Mouse (Mus musculus) hindbrain, embryonic 16.5 days (tissue): Measurements from ENCODE around the gene Olfr1140. TPM values are rescaled to one million over a fixed set of nuclear protein-coding genes. Genes with fewer than 3 reads are reported as not detected.

Experiments used
- ATAC-seq: fragments of 200-750 bp; cut with Nextera tagmentation; 2 replicates; pipeline ENCODE4 v1.8.0; 2017; ENCODE audit warnings: moderate TSS enrichment, moderate library complexity
- H3K27ac ChIP-seq: fragments of 300-500 bp; sonication (generic); 2 replicates; pipeline ENCODE4 v1.5.1; 2014; ENCODE audit warnings: low read depth, mild to moderate bottlenecking, control low read depth, low read length, moderate library complexity
- H3K27me3 ChIP-seq: fragments of 300-500 bp; sonication (generic); replicated peaks from 2 replicates; pipeline ENCODE4 v1.6.1; 2014; ENCODE audit warnings: low read length; ENCODE audit not compliant: control insufficient read depth, insufficient read depth
- H3K36me3 ChIP-seq: fragments of 300-500 bp; sonication (generic); 2 replicates; pipeline ENCODE4 v1.6.1; 2014; ENCODE audit warnings: mild to moderate bottlenecking, low read length, moderate library complexity, mixed read lengths; ENCODE audit not compliant: control insufficient read depth, insufficient read depth
- H3K4me1 ChIP-seq: fragments of 300-500 bp; sonication (generic); 2 replicates; pipeline ENCODE4 v1.6.1; 2014; ENCODE audit warnings: low read depth, low read length; ENCODE audit not compliant: control insufficient read depth, insufficient read depth
- H3K4me2 ChIP-seq: fragments of 300-500 bp; sonication (generic); 2 replicates; pipeline ENCODE4 v1.6.1; 2014; ENCODE audit warnings: mild to moderate bottlenecking, low read length, control low read depth, moderate library complexity
- H3K4me3 ChIP-seq: fragments of 300-500 bp; sonication (generic); 2 replicates; pipeline ENCODE4 v1.5.1; 2014; ENCODE audit warnings: mild to moderate bottlenecking, low read length, control low read depth, moderate library complexity
- H3K9ac ChIP-seq: fragments of 300-500 bp; sonication (generic); 2 replicates; pipeline ENCODE4 v1.6.1; 2014; ENCODE audit warnings: low read depth, mild to moderate bottlenecking, control low read depth, low read length, moderate library complexity
- H3K9me3 ChIP-seq: fragments of 300-500 bp; sonication (generic); 2 replicates; pipeline ENCODE4 v1.6.1; 2014; ENCODE audit warnings: mild to moderate bottlenecking, low read length, moderate library complexity; ENCODE audit not compliant: control insufficient read depth
- WGBS: fragments of 180-500 bp; shearing (Covaris S2); extraction: QIAGEN DNeasy Blood & Tissue Kit; methylation state at CpG from one replicate; pipeline ENCODE4 v1.1.7; 2014; 5-methylcytosine and 5-hydroxymethylcytosine counted together
- polyA plus RNA-seq: library from polyadenylated mRNA; unstranded; fragments of >200 nt; fragmentation: Nextera tagmentation; extraction: Ambion mirVana; gene quantifications from 2 replicates; pipeline ENCODE4 v1.2.1, GENCODE M21; 2015

Gene Olfr1140
- polyA plus RNA-seq: not detected in 2 replicates

DNA sequence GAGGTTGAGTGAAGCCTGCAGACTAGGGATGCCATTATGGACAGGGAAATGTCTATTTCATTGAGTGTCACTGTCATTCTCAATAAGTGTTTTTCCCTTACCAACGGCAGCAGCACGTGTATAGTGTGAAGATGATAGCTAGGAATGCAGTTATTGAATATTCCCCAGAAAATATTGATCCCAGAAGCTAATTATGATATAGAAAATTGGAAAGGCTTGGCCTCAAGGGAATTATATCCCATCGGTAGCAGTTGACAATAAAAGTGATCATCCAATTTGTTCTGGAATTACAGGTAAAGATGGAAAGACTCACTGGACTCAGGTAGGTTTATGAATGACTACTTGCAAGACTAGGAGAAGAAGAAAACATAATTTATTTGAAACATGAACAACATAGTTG is at the start of gene Olfr1140:
Olfr1140 (plus strand) TSS at position 301 of the 400 bp plus-strand sequence.
- ATAC-seq: no peak
- 75% methylated on average over 3 of the region's 3 CpGs for WGBS
- Histone ChIP-seq H3K4me1 (no peaks in the 10 kb centered on the region), H3K9me3 (no peaks in the 10 kb centered on the region), H3K4me3 (no peak within 1 kb of the TSS), H3K27ac (no peak within 1 kb of the TSS), H3K9ac (no peak within 1 kb of the TSS), H3K27me3 (no peaks in the 10 kb centered on the region), H3K36me3 (no peaks in the 10 kb centered on the region), H3K4me2 (no peak within 1 kb of the TSS)

DNA sequence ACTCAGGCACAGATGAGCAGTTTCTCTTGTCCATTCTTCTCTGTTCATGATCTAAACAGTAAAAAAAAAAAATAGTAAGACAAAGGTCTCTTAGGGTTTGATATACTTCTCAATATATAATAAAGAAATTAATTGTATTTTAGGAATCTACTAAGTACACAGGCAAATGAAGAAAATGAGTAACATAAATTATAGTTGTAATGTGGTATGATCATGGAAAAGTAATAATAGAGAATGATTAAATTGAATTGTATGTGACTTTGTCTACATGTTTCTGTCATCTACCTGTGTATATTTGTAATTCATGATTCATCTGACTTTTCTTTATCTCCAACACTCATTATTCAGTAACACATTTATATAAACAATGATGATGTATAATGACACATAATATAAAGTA is 49.7 kb upstream of the Olfr1140 start, which contains the start of gene Olfr1136:
Olfr1136 (minus strand) TSS at position 101 of the 400 bp plus-strand sequence.
- H3K9me3 ChIP-seq: no peaks in the 10 kb centered on the region

DNA sequence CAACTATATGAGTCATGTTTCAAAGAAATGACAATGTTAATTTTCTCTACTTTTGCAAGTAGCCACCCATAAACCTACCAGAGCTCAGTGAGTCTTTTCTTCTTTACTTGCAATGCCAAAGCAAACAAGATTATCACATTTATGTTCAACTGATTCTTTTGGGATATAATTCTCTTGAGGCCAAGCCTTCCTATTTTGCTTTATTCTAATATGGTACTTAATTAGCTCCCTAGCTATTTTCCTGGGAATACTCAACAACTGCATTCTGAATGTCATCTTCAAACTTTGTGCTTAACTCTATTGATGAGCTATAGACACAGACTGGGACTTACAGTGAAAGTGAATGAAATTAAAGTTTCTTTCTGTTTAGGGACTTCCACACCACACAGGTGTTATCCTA is 30.5 kb upstream of the Olfr1140 start, which contains the start of gene Olfr1137:
Olfr1137 (minus strand) TSS at position 101 of the 400 bp plus-strand sequence.
- Histone ChIP-seq H3K4me2 (no peak within 1 kb of the TSS), H3K36me3 (no peaks in the 10 kb centered on the region), H3K9me3 (no peaks in the 10 kb centered on the region), H3K27ac (no peak within 1 kb of the TSS), H3K27me3 (no peaks in the 10 kb centered on the region), H3K4me3 (no peak within 1 kb of the TSS), H3K4me1 (no peaks in the 10 kb centered on the region), H3K9ac (no peak within 1 kb of the TSS)
- no peak for ATAC-seq

More for the DNA sequence above, 49.7 kb upstream of the Olfr1140 start, which contains the start of gene Olfr1136:
- H3K36me3 ChIP-seq: no peaks in the 10 kb centered on the region
- H3K4me3 ChIP-seq: no peak within 1 kb of the TSS
- H3K9ac ChIP-seq: no peak within 1 kb of the TSS
- ATAC-seq: no peak
- no peak within 1 kb of the TSS for H3K4me2 ChIP-seq
- H3K4me1 ChIP-seq: no peaks in the 10 kb centered on the region
- no peaks in the 10 kb centered on the region for H3K27me3 ChIP-seq
- H3K27ac ChIP-seq: no peak within 1 kb of the TSS

DNA sequence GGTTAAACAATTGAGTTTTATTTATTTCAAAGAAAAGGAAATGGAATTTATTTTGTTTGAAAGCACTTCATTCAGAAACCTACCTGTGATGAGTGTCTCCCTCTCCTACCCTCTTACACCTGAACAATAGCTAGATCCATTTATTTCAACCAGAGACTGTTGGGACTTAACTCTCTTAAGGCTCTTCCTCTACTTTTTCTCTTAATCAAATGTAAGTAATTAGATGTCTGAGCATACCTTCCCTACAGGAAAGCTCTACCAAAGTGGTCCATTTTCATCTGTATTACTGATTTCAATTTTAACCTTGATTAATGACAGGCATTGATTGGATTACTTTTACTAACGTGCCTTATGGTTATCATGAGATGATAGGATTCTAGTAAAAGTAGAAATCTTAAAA is 3.7 kb upstream of the Olfr1140 start, which contains the start of gene Olfr1138:
Olfr1138 (minus strand) TSS at position 101 of the 400 bp plus-strand sequence.
- no peak within 1 kb of the TSS for H3K4me3 ChIP-seq
- no peak for ATAC-seq
- no peaks in the 10 kb centered on the region for H3K4me1 ChIP-seq
- WGBS: 85% methylated on average over 1 of the region's 1 CpGs
- H3K27me3 ChIP-seq: no peaks in the 10 kb centered on the region
- no peaks in the 10 kb centered on the region for H3K36me3 ChIP-seq
- H3K4me2 ChIP-seq: no peak within 1 kb of the TSS
- H3K27ac ChIP-seq: no peak within 1 kb of the TSS
- no peak within 1 kb of the TSS for H3K9ac ChIP-seq
- no peaks in the 10 kb centered on the region for H3K9me3 ChIP-seq

DNA sequence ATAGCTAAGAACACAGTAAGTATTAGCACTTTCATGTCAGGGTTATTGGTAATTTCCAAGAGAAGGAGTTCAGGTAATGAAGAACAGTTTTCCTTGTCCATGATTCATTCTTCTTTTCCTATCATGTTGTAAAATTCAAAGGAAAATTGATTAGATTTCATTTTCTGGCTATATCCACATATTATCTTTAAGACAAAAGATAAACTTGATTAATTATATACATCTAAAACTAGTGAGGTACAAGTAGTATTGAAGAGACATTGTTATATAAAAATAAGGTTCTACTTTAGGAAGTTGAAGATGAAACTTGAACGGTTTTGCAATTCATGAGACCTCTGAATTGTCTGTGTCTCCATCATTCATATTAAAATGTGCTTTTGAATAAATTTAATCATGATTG is 10.3 kb downstream of the Olfr1140 start, which contains the start of gene Olfr1141:
Olfr1141 (minus strand) TSS at position 101 of the 400 bp plus-strand sequence.
- H3K27me3 ChIP-seq: no peaks in the 10 kb centered on the region

DNA sequence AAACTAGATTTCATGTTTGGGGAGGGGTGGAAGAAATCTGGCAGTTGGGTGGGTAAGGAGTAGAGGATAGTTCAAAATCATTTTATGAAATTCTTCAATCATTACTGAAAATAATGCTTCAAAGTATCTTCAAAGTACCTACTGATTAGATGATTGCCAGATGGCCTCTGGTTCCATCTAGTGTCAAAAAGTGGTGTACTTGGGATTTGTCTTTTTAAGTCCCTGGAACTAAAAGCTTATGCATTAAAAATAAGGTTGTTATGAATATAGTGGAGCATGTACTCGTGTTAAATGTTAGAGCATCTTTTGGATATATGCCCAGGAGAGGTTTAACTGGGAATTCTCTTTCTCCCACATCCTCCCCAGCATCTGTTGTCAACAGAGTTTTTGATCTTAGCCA is 32.6 kb downstream of the Olfr1140 start:
- WGBS: 67% methylated on average over 1 of the region's 1 CpGs
- H3K4me1 ChIP-seq: no peaks in the 10 kb centered on the region
- H3K9me3 ChIP-seq: no peaks in the 10 kb centered on the region
- H3K36me3 ChIP-seq: no peaks in the 10 kb centered on the region
- no peak overlapping the region for H3K27ac ChIP-seq
- H3K27me3 ChIP-seq: no peaks in the 10 kb centered on the region
- no peak overlapping the region for H3K9ac ChIP-seq
- no peak overlapping the region for H3K4me2 ChIP-seq
- H3K4me3 ChIP-seq: no peak overlapping the region
- no peak for ATAC-seq

More for the DNA sequence above, 10.3 kb downstream of the Olfr1140 start, which contains the start of gene Olfr1141:
- H3K36me3 ChIP-seq: no peaks in the 10 kb centered on the region
- no peak for ATAC-seq
- H3K4me3 ChIP-seq: no peak within 1 kb of the TSS
- H3K27ac ChIP-seq: no peak within 1 kb of the TSS
- no peak within 1 kb of the TSS for H3K4me2 ChIP-seq
- H3K9me3 ChIP-seq: no peaks in the 10 kb centered on the region
- WGBS: 82% methylated on average over 1 of the region's 1 CpGs
- H3K9ac ChIP-seq: no peak within 1 kb of the TSS
- no peaks in the 10 kb centered on the region for H3K4me1 ChIP-seq

DNA sequence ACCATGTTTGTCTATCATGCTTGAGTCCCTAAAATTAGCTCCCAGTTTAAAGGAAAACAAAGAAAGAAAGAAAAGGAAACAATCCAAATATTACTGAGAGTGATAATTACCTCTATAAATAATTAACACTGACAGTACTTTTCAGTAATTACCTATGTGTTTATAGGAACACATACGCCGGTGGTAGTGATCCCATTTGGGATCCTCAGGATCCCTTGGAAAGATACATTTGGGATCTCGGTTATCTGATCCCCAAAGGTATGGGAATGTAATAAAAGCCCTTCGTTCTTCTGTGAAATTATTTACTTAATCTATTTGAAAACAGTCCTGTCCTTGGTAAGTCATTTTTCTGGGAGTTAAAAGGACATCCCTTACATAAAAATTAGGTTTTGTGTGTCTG is 35.6 kb downstream of the Olfr1140 start, which contains the start of gene Olfr152:
Olfr152 (plus strand) TSS at position 301 of the 400 bp plus-strand sequence.
- Histone ChIP-seq H3K27me3 (no peaks in the 10 kb centered on the region), H3K9ac (no peak within 1 kb of the TSS), H3K4me1 (no peaks in the 10 kb centered on the region), H3K36me3 (no peaks in the 10 kb centered on the region), H3K27ac (no peak within 1 kb of the TSS), H3K9me3 (no peaks in the 10 kb centered on the region), H3K4me2 (no peak within 1 kb of the TSS), H3K4me3 (no peak within 1 kb of the TSS)
- no peak for ATAC-seq
- WGBS: 70% methylated on average over 4 of the region's 4 CpGs

Other genes starting within 250 kb of the Olfr1140 start
- gene Pramel7, start 246.7 kb upstream of the Olfr1140 start, polyA plus RNA-seq: not detected in 2 replicates
- not detected in 2 replicates for gene Pramel6, start 237.2 kb upstream of the Olfr1140 start, polyA plus RNA-seq
- not detected in 2 replicates for gene Olfr153, start 212.0 kb upstream of the Olfr1140 start, polyA plus RNA-seq
- not detected in 2 replicates for gene Olfr1128, start 198.2 kb upstream of the Olfr1140 start, polyA plus RNA-seq
- gene Olfr1129, start 169.8 kb upstream of the Olfr1140 start, polyA plus RNA-seq: not detected in 2 replicates
- gene Olfr1130, start 137.5 kb upstream of the Olfr1140 start, polyA plus RNA-seq: not detected in 2 replicates
- not detected in 2 replicates for gene Olfr1131, start 116.6 kb upstream of the Olfr1140 start, polyA plus RNA-seq
- gene Olfr1132, start 106.2 kb upstream of the Olfr1140 start, polyA plus RNA-seq: not detected in 2 replicates
- gene Olfr1133, start 96.4 kb upstream of the Olfr1140 start, polyA plus RNA-seq: not detected in 2 replicates
- not detected in 2 replicates for gene Olfr1134, start 85.3 kb upstream of the Olfr1140 start, polyA plus RNA-seq
- not detected in 2 replicates for gene Olfr1135, start 70.1 kb upstream of the Olfr1140 start, polyA plus RNA-seq
- gene Olfr1136, start 49.8 kb upstream of the Olfr1140 start, polyA plus RNA-seq: not detected in 2 replicates
- gene Olfr1137, start 30.6 kb upstream of the Olfr1140 start, polyA plus RNA-seq: not detected in 2 replicates
- gene Olfr1138, start 3.8 kb upstream of the Olfr1140 start, polyA plus RNA-seq: not detected in 2 replicates
- not detected in 2 replicates for gene Olfr1141, start 10.2 kb downstream of the Olfr1140 start, polyA plus RNA-seq
- gene Olfr152, start 35.7 kb downstream of the Olfr1140 start, polyA plus RNA-seq: not detected in 2 replicates
- not detected in 2 replicates for gene Olfr1143, start 56.8 kb downstream of the Olfr1140 start, polyA plus RNA-seq
- not detected in 2 replicates for gene Olfr1145, start 66.1 kb downstream of the Olfr1140 start, polyA plus RNA-seq
- not detected in 2 replicates for gene Olfr1148, start 86.8 kb downstream of the Olfr1140 start, polyA plus RNA-seq
- not detected in 2 replicates for gene Olfr1150-ps1, start 100.2 kb downstream of the Olfr1140 start, polyA plus RNA-seq
- gene Olfr1151, start 112.1 kb downstream of the Olfr1140 start, polyA plus RNA-seq: not detected in 2 replicates
- 0.02 TPM in 1 of 2 replicates, not detected in the other for gene Olfr1152, start 122.7 kb downstream of the Olfr1140 start, polyA plus RNA-seq
- not detected in 2 replicates for gene Olfr1153, start 151.2 kb downstream of the Olfr1140 start, polyA plus RNA-seq
- not detected in 2 replicates for gene Olfr1154, start 161.4 kb downstream of the Olfr1140 start, polyA plus RNA-seq
- gene Olfr1155, start 201.4 kb downstream of the Olfr1140 start, polyA plus RNA-seq: not detected in 2 replicates
- gene Olfr1156, start 209.3 kb downstream of the Olfr1140 start, polyA plus RNA-seq: not detected in 2 replicates
- not detected in 2 replicates for gene Olfr1157, start 224.5 kb downstream of the Olfr1140 start, polyA plus RNA-seq
- gene Olfr74, start 230.9 kb downstream of the Olfr1140 start, polyA plus RNA-seq: not detected in 2 replicates
- gene Olfr1158, start 246.4 kb downstream of the Olfr1140 start, polyA plus RNA-seq: not detected in 2 replicates